Mouse (Mus musculus): ENCODE results near the gene Osbpl2.

Osbpl2 gene

GRCm38 (mm10) chr2:180105441-180106190, 13.5 kb upstream of the Osbpl2 start:
- no peak for DNase-seq

GRCm38 (mm10) chr2:180107081-180107480, 12.0 kb upstream of the Osbpl2 start:
- no peak for DNase-seq

- no peak for DNase-seq
Measured at GRCm38 (mm10) chr2:180108285-180108684, 10.8 kb upstream of the Osbpl2 start.

GRCm38 (mm10) chr2:180113909-180114890, 4.9 kb upstream of the Osbpl2 start:
- no peak for DNase-seq

- DNase-seq: no peak
Measured at GRCm38 (mm10) chr2:180115279-180115678, 3.8 kb upstream of the Osbpl2 start.

- DNase-seq: no peak
Measured at GRCm38 (mm10) chr2:180116081-180116493, 3.0 kb upstream of the Osbpl2 start.

- no peak for DNase-seq
Measured at GRCm38 (mm10) chr2:180116741-180117484, 2.2 kb upstream of the Osbpl2 start.

GRCm38 (mm10) chr2:180117485-180118194, 1.5 kb upstream of the Osbpl2 start:
- peak; percentile 87 for DNase-seq

- peak; percentile 63 for DNase-seq
Measured at GRCm38 (mm10) chr2:180119439-180120291, 559 bp downstream of the Osbpl2 start.

- DNase-seq: no peak
Measured at GRCm38 (mm10) chr2:180120292-180120761, 1.2 kb downstream of the Osbpl2 start.

- DNase-seq: no peak
Measured at GRCm38 (mm10) chr2:180124192-180124591, 5.1 kb downstream of the Osbpl2 start.

GRCm38 (mm10) chr2:180126195-180126594, 7.1 kb downstream of the Osbpl2 start:
- peak; percentile 8 for DNase-seq

GRCm38 (mm10) chr2:180127675-180128074, 8.6 kb downstream of the Osbpl2 start:
- no peak for DNase-seq

GRCm38 (mm10) chr2:180133231-180133630, 14.1 kb downstream of the Osbpl2 start:
- no peak for DNase-seq

GRCm38 (mm10) chr2:180133911-180134310, 14.8 kb downstream of the Osbpl2 start:
- no peak for DNase-seq

- no peak for DNase-seq
Measured at GRCm38 (mm10) chr2:180135414-180135813, 16.3 kb downstream of the Osbpl2 start.

GRCm38 (mm10) chr2:180146091-180146490, 27.0 kb downstream of the Osbpl2 start:
- no peak for DNase-seq

GRCm38 (mm10) chr2:180147379-180147778, 28.3 kb downstream of the Osbpl2 start:
- no peak for DNase-seq

- DNase-seq: no peak
Measured at GRCm38 (mm10) chr2:180148551-180148950, 29.4 kb downstream of the Osbpl2 start.

- no peak for DNase-seq
Measured at GRCm38 (mm10) chr2:180154796-180155195, 35.7 kb downstream of the Osbpl2 start.

- DNase-seq: no peak
Measured at GRCm38 (mm10) chr2:180158627-180159026, 39.5 kb downstream of the Osbpl2 start.

All from embryo, embryonic 11 days (tissue).